Mouse (Mus musculus): ENCODE results near the gene Wnt5a.

- TF ChIP-seq POLR2A (IDR thresholded peaks at IDR 0.05; ENCODE audit: low read depth, low read length) (no peak), CTCF (IDR thresholded peaks at IDR 0.05; ENCODE audit: extremely low read depth, insufficient read length, insufficient replicate concordance, low read depth, low read length) (no peak)
These were observed 34.3 kb upstream of the Wnt5a start for GRCm38 (mm10) chr14:28470212-28470611.
